Mouse (Mus musculus): ENCODE measurements around the gene Lamtor5.

GRCm38 (mm10) chr3:107257924-107258323 is 20.7 kb upstream of the Lamtor5 start:
- TF ChIP-seq POLR2A (IDR thresholded peaks at IDR 0.05; ENCODE audit: low read depth, low read length) (no peak), CTCF (IDR thresholded peaks at IDR 0.05; ENCODE audit: extremely low read depth, insufficient read depth, insufficient read length, insufficient replicate concordance) (no peak)

Data from spleen, adult 2 months (tissue).